Mouse (Mus musculus) hindbrain, embryonic 10.5 days (tissue): ENCODE measurements around the gene Bgn. TPM values are rescaled to one million over a fixed set of nuclear protein-coding genes. Genes with fewer than 3 reads are reported as not detected.
A peak's percentile ranks its signal among the peaks of the same experiment; 100 is the strongest.

ENCODE experiments used
- DNase-seq: peaks from one replicate; pipeline ENCODE4 v3.0.0-alpha.2; 2017; ENCODE audit warnings: low spot score
- H3K27ac ChIP-seq: fragments of 300-500 bp; sonication (generic); 2 replicates; pipeline ENCODE4 v1.5.1; 2016; ENCODE audit warnings: mild to moderate bottlenecking, moderate library complexity
- H3K27me3 ChIP-seq: fragments of 300-500 bp; sonication (generic); 2 replicates; pipeline ENCODE4 v1.6.1; 2016; ENCODE audit warnings: mild to moderate bottlenecking; ENCODE audit not compliant: poor library complexity, insufficient read depth, severe bottlenecking
- H3K36me3 ChIP-seq: fragments of 300-500 bp; sonication (generic); 2 replicates; pipeline ENCODE4 v1.6.1; 2016; ENCODE audit warnings: mild to moderate bottlenecking, moderate library complexity
- H3K4me1 ChIP-seq: fragments of 300-500 bp; sonication (generic); replicated peaks from 2 replicates; pipeline ENCODE4 v1.6.1; 2016; ENCODE audit warnings: mild to moderate bottlenecking
- H3K4me3 ChIP-seq: fragments of 300-500 bp; sonication (generic); 2 replicates; pipeline ENCODE4 v1.5.1; 2016; ENCODE audit warnings: mild to moderate bottlenecking, moderate library complexity
- H3K9me3 ChIP-seq: fragments of 300-500 bp; sonication (generic); 2 replicates; pipeline ENCODE4 v1.6.1; 2016; ENCODE audit warnings: mild to moderate bottlenecking, moderate library complexity
- WGBS: fragments of 180-500 bp; shearing (Covaris S2); methylation state at CpG from one replicate; pipeline ENCODE4 v1.1.7; 2016; 5-methylcytosine and 5-hydroxymethylcytosine counted together
- polyA plus RNA-seq: library from polyadenylated mRNA; unstranded; fragments of >200 nt; fragmentation: Nextera tagmentation; extraction: Ambion mirVana; gene quantifications from 2 replicates; pipeline ENCODE4 v1.2.1, GENCODE M21; 2016

The Bgn gene
- polyA plus RNA-seq, 1 experiment from 2014 or later, result 24.3 TPM

GRCm38 (mm10) chrX:73505130-73505735, 21.8 kb downstream of the Bgn start:
- H3K9me3 ChIP-seq, result no peaks in the 10 kb centered on the region
- no peak for DNase-seq
- 73% methylated on average over 5 of the region's 5 CpGs for WGBS
- peaks cover 66% of the 10 kb centered on the region for H3K27me3 ChIP-seq
- H3K27ac ChIP-seq, result no peak overlapping the region
- H3K36me3 ChIP-seq, result no peaks in the 10 kb centered on the region
- no peak overlapping the region for H3K4me3 ChIP-seq
- H3K4me1 ChIP-seq, result 0 out of 2 replicates have a peak, but pooled peaks cover 3% of the 10 kb centered on the region

GRCm38 (mm10) chrX:73506577-73506976, 23.2 kb downstream of the Bgn start:
- Histone ChIP-seq H3K36me3 (no peaks in the 10 kb centered on the region), H3K27ac (no peak overlapping the region), H3K9me3 (no peaks in the 10 kb centered on the region), H3K27me3 (peaks cover 54% of the 10 kb centered on the region), H3K4me1 (0 out of 2 replicates have a peak, but pooled peaks cover 3% of the 10 kb centered on the region), H3K4me3 (no peak overlapping the region)
- WGBS, result 80% methylated on average over 4 of the region's 4 CpGs
- DNase-seq, result no peak

- no peak overlapping the region for H3K4me3 ChIP-seq
- H3K27ac ChIP-seq, result no peak overlapping the region
- H3K9me3 ChIP-seq, result no peaks in the 10 kb centered on the region
- H3K4me1 ChIP-seq, result peaks cover 5% of the 10 kb centered on the region; the same call in 1 of the 2 replicates
- no peaks in the 10 kb centered on the region for H3K36me3 ChIP-seq
- no peak for DNase-seq
- WGBS, result 81% methylated on average over 3 of the region's 3 CpGs
- peaks cover 34% of the 10 kb centered on the region for H3K27me3 ChIP-seq
Observed at GRCm38 (mm10) chrX:73509209-73509608, 25.8 kb downstream of the Bgn start.

GRCm38 (mm10) chrX:73512904-73513303, 29.5 kb downstream of the Bgn start:
- no peak for DNase-seq

GRCm38 (mm10) chrX:73516556-73516955, 33.2 kb downstream of the Bgn start:
- no peaks in the 10 kb centered on the region for H3K36me3 ChIP-seq
- H3K4me1 ChIP-seq, result peaks cover 5% of the 10 kb centered on the region; the same call in 1 of the 2 replicates
- WGBS, result 67% methylated on average over 4 of the region's 4 CpGs
- H3K4me3 ChIP-seq, result no peak overlapping the region
- H3K27me3 ChIP-seq, result peaks cover 23% of the 10 kb centered on the region
- no peak overlapping the region for H3K27ac ChIP-seq
- no peak for DNase-seq
- H3K9me3 ChIP-seq, result no peaks in the 10 kb centered on the region

More at GRCm38 (mm10) chrX:73512904-73513303, 29.5 kb downstream of the Bgn start:
- no peaks in the 10 kb centered on the region for H3K9me3 ChIP-seq
- 46% methylated on average over 3 of the region's 3 CpGs for WGBS
- H3K36me3 ChIP-seq, result no peaks in the 10 kb centered on the region
- no peak overlapping the region; the same call in 1 of the 2 replicates for H3K27ac ChIP-seq
- H3K27me3 ChIP-seq, result peaks cover 25% of the 10 kb centered on the region
- no peak overlapping the region for H3K4me3 ChIP-seq
- H3K4me1 ChIP-seq, result peaks cover 5% of the 10 kb centered on the region; the same call in 1 of the 2 replicates

GRCm38 (mm10) chrX:73517060-73517600, 33.7 kb downstream of the Bgn start:
- no peaks in the 10 kb centered on the region for H3K9me3 ChIP-seq
- peaks cover 23% of the 10 kb centered on the region for H3K27me3 ChIP-seq
- peaks cover 5% of the 10 kb centered on the region; the same call in 1 of the 2 replicates for H3K4me1 ChIP-seq
- no peak for DNase-seq
- no peak overlapping the region for H3K4me3 ChIP-seq
- no peaks in the 10 kb centered on the region for H3K36me3 ChIP-seq
- H3K27ac ChIP-seq, result no peak overlapping the region

- no peak overlapping the region for H3K27ac ChIP-seq
- no peaks in the 10 kb centered on the region for H3K36me3 ChIP-seq
- H3K27me3 ChIP-seq, result peaks cover 24% of the 10 kb centered on the region
- H3K4me1 ChIP-seq, result no peaks in the 10 kb centered on the region
- 83% methylated on average over 3 of the region's 3 CpGs for WGBS
- H3K9me3 ChIP-seq, result no peaks in the 10 kb centered on the region
- no peak overlapping the region for H3K4me3 ChIP-seq
- no peak for DNase-seq
Observed at GRCm38 (mm10) chrX:73520692-73521091, 37.3 kb downstream of the Bgn start.

GRCm38 (mm10) chrX:73524318-73525222, 41.2 kb downstream of the Bgn start:
- H3K36me3 ChIP-seq, result no peaks in the 10 kb centered on the region
- H3K4me3 ChIP-seq, result no peak overlapping the region
- 67% methylated on average over 9 of the region's 9 CpGs for WGBS
- DNase-seq, result peak; percentile 7
- peaks cover 35% of the 10 kb centered on the region for H3K27me3 ChIP-seq
- no peaks in the 10 kb centered on the region for H3K4me1 ChIP-seq
- H3K27ac ChIP-seq, result no peak overlapping the region
- no peaks in the 10 kb centered on the region for H3K9me3 ChIP-seq

GRCm38 (mm10) chrX:73525223-73526140, 42.1 kb downstream of the Bgn start:
- H3K27me3 ChIP-seq, result peaks cover 36% of the 10 kb centered on the region
- no peak overlapping the region for H3K4me3 ChIP-seq
- no peaks in the 10 kb centered on the region for H3K36me3 ChIP-seq
- no peaks in the 10 kb centered on the region for H3K4me1 ChIP-seq
- no peak overlapping the region for H3K27ac ChIP-seq
- no peaks in the 10 kb centered on the region for H3K9me3 ChIP-seq
- DNase-seq, result no peak
- WGBS, result 85% methylated on average over 9 of the region's 9 CpGs

GRCm38 (mm10) chrX:73526410-73526887, 43.0 kb downstream of the Bgn start:
- no peak for DNase-seq
- 67% methylated on average over 3 of the region's 3 CpGs for WGBS
- Histone ChIP-seq H3K4me1 (no peaks in the 10 kb centered on the region), H3K9me3 (no peaks in the 10 kb centered on the region), H3K36me3 (no peaks in the 10 kb centered on the region), H3K27ac (no peak overlapping the region), H3K4me3 (no peak overlapping the region), H3K27me3 (peaks cover 41% of the 10 kb centered on the region)

GRCm38 (mm10) chrX:73537875-73538274, 54.5 kb downstream of the Bgn start:
- Histone ChIP-seq H3K9me3 (no peaks in the 10 kb centered on the region), H3K4me3 (no peak overlapping the region), H3K36me3 (no peaks in the 10 kb centered on the region), H3K27me3 (peaks cover 4% of the 10 kb centered on the region), H3K27ac (no peak overlapping the region), H3K4me1 (no peaks in the 10 kb centered on the region)
- DNase-seq, result no peak
- 87% methylated on average over 7 of the region's 7 CpGs for WGBS

GRCm38 (mm10) chrX:73543340-73543739, 59.9 kb downstream of the Bgn start:
- Histone ChIP-seq H3K27ac (no peak overlapping the region), H3K4me1 (no peaks in the 10 kb centered on the region), H3K36me3 (no peaks in the 10 kb centered on the region), H3K27me3 (peaks cover 9% of the 10 kb centered on the region; the same call in 1 of the 2 replicates), H3K9me3 (no peaks in the 10 kb centered on the region), H3K4me3 (no peak overlapping the region)
- 51% methylated on average over 3 of the region's 3 CpGs for WGBS
- peak; percentile 3 for DNase-seq
